Comparison of ENCODE assay signal across 24 mouse cellular contexts in the genomic region with DNA sequence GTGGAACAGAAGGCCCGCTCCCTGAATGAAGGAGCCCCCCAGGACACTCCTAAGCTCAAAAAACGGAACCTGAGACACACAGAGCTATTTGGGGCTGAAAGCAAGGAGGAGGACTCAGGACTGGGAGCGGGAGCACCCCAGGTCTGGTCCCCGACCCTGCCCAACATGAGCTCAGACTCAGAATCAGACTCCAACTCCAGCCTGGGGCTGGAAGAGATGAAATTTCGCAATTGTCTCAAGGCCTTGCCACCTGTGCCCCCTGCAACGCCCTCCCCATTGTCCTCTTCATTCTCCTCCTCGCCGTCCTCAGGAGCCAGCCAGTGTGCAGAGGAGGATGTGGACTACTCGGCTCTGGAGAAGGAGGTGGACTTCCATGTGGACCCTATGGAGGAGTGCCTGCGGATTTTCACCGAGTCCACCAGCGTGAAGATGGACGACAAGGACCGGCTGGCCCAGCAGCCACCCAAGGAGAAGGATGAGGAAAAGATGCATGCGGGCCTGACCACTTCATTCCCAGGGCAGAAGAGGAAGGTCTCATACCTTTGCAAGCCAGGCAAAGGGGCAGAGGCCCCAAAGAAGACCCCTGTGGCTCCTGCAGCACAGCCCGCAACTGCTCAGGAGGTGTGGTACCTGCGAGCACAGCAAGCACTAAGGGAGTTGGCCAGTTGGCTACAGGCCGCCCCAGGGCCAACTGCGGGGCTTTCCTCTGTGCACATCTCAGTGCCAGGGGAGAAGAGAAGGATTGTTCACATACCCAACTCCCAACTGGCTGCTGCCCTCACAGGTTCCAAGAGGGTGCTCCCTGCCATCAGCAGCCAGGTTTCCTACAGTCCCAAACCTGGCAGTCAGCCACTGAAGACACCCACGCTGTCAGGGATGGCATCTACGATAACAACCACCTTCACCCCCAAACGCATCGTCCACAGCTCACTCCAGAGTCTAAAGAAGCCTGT. TPM values are rescaled to one million over a fixed set of nuclear protein-coding genes. Genes with fewer than 3 reads are reported as not detected.
DNase-seq lines count a peak whose midpoint lies in the region; ATAC-seq and TF ChIP-seq lines count a peak whose summit lies in the region.
"Not testable (repeated sequence)": the region's sequence is repeated elsewhere in the genome, so short reads cannot be mapped to it uniquely, and the experiment has no call there.
"Had no signal": no experiment of that assay in that cellular context is flagged by ENCODE, and none has a peak within 500 bp of the region (broad histone marks: within the 10 kb centered on the region; RNA-seq: fewer than 3 reads in every experiment).

No protein-coding gene starts in this region.

- 65% methylated on average over 23 of the region's 23 CpGs for WGBS in liver, embryonic 14.5 days (ENCODE audit: insufficient replicate concordance)
- WGBS in midbrain, embryonic 10.5 days = 85% methylated on average over 23 of the region's 23 CpGs

- ATAC-seq in liver, embryonic 14.5 days (ENCODE audit: insufficient read depth) = 0 out of 2 replicates have a peak, but pooled peaks have one; percentile 8

- not testable (repeated sequence) for TF ChIP-seq EP300 in liver, embryonic 14.5 days (IDR thresholded peaks at IDR 0.05; ENCODE audit: low read depth)

- H3K4me1 ChIP-seq in liver, embryonic 14.5 days (replicated peaks; ENCODE audit: control insufficient read depth in 2 of 2, insufficient read depth in 2 of 2, low read length in 1 of 2); midbrain, embryonic 10.5 days: not testable (repeated sequence)

- H3K36me3 ChIP-seq in liver, embryonic 14.5 days (replicated peaks; ENCODE audit: control insufficient read depth, insufficient read depth, low read depth); midbrain, embryonic 10.5 days: not testable (repeated sequence)

- H3K27ac ChIP-seq in gastrocnemius, adult 2 months; liver, embryonic 14.5 days; midbrain, embryonic 10.5 days (replicated peaks): not testable (repeated sequence)

- intact Hi-C loops in gastrocnemius, adult 2 months (cut with DNase I) = not testable (repeated sequence)

- not testable (repeated sequence) for H3K9ac ChIP-seq in liver, embryonic 14.5 days (replicated peaks)

- DNase-seq in ZHBTc4 (ENCODE audit: low read depth, low spot score) = peak; percentile 10
- peak; percentile 19 for DNase-seq in gastrocnemius, adult 2 months
- peak; percentile 11 for DNase-seq in heart, postnatal 4 days
- DNase-seq in kidney, postnatal 14 days = peak; percentile 9
- not testable (repeated sequence) for DNase-seq in liver, embryonic 14.5 days (ENCODE audit: low read depth in 3 of 3, low spot score in 3 of 3)
- peak; percentile 13 for DNase-seq in midbrain, embryonic 10.5 days (ENCODE audit: low spot score)
- peak; percentile 2 for DNase-seq in skeletal muscle tissue, adult 2 months (ENCODE audit: low read depth, low spot score)
- DNase-seq in urinary bladder, adult 2 months (ENCODE audit: low spot score) = peak; percentile 29

- not testable (repeated sequence) for H3K9me3 ChIP-seq in liver, embryonic 14.5 days (ENCODE audit: control insufficient read depth, low read length)
- H3K9me3 ChIP-seq in midbrain, embryonic 10.5 days (replicated peaks) = peaks cover 16% of the 10 kb centered on the region

- not testable (repeated sequence) for H3K27me3 ChIP-seq in liver, embryonic 14.5 days (ENCODE audit: control insufficient read depth, insufficient read depth, low read length); midbrain, embryonic 10.5 days (ENCODE audit: low read depth, poor library complexity, severe bottlenecking)

- not testable (repeated sequence) for TF ChIP-seq CTCF in gastrocnemius, adult 2 months (IDR thresholded peaks at IDR 0.05); liver, embryonic 14.5 days (IDR thresholded peaks at IDR 0.05; ENCODE audit: low read depth)

- not testable (repeated sequence) for H3K4me3 ChIP-seq in gastrocnemius, adult 2 months; liver, embryonic 14.5 days (ENCODE audit: insufficient read depth in 1 of 2, low read depth in 2 of 2, low read length in 2 of 2); midbrain, embryonic 10.5 days

- H3K4me2 ChIP-seq in liver, embryonic 14.5 days (ENCODE audit: low read depth) = not testable (repeated sequence)

RNA-seq across cellular contexts. Expression of gene Gm2016, which starts 11.9 kb away (rescaled TPM):
- total RNA-seq in gastrocnemius, adult 2 months (2021) = not detected
- total RNA-seq in heart, postnatal 4 days (2021) = not detected
- polyA plus RNA-seq in liver, embryonic 14.5 days (2012; rRNA removed) = not detected in 2 replicates
- not detected in 2 replicates for polyA plus RNA-seq in liver, embryonic 14.5 days (2014; fragmentation: Nextera tagmentation; extraction: Ambion mirVana)
- polyA plus RNA-seq in midbrain, embryonic 10.5 days (2016; fragmentation: Nextera tagmentation; extraction: Ambion mirVana) = not detected in 2 replicates
- polyA plus RNA-seq in urinary bladder, adult 2 months (2012; rRNA removed) = not detected in 2 replicates
- total RNA-seq: adrenal gland, postnatal 36 days; gastrocnemius, adult 8-10 months; heart, adult 8-10 months; layer of hippocampus, adult 18-20 months; layer of hippocampus, postnatal 25 days; left cerebral cortex, postnatal 10 days had no signal
- polyA plus RNA-seq: forebrain, embryonic 12.5 days; heart, postnatal 0 days; hindbrain, embryonic 13.5 days; intestine, embryonic 15.5 days; limb, embryonic 14.5 days; lung, adult 2 months; macrophage; midbrain, embryonic 15.5 days; neural tube, embryonic 15.5 days had no signal

RNA-seq across cellular contexts. Expression of gene Gm2001, which starts 19.9 kb away (rescaled TPM):
- total RNA-seq in gastrocnemius, adult 2 months (2021) = not detected
- not detected for total RNA-seq in heart, postnatal 4 days (2021)
- polyA plus RNA-seq in liver, embryonic 14.5 days (2012; rRNA removed) = not detected in 2 replicates
- polyA plus RNA-seq in liver, embryonic 14.5 days (2014; fragmentation: Nextera tagmentation; extraction: Ambion mirVana) = not detected in 2 replicates
- not detected in 2 replicates for polyA plus RNA-seq in midbrain, embryonic 10.5 days (2016; fragmentation: Nextera tagmentation; extraction: Ambion mirVana)
- not detected in 2 replicates for polyA plus RNA-seq in urinary bladder, adult 2 months (2012; rRNA removed)
- total RNA-seq: adrenal gland, postnatal 36 days; gastrocnemius, adult 8-10 months; heart, adult 8-10 months; layer of hippocampus, adult 18-20 months; layer of hippocampus, postnatal 25 days; left cerebral cortex, postnatal 10 days had no signal
- polyA plus RNA-seq: forebrain, embryonic 12.5 days; heart, postnatal 0 days; hindbrain, embryonic 13.5 days; intestine, embryonic 15.5 days; limb, embryonic 14.5 days; lung, adult 2 months; macrophage; midbrain, embryonic 15.5 days; neural tube, embryonic 15.5 days had no signal

RNA-seq across cellular contexts. Expression of gene Gm2022, which starts 33.2 kb away (rescaled TPM):
- not detected for total RNA-seq in gastrocnemius, adult 2 months (2021)
- total RNA-seq in heart, postnatal 4 days (2021) = not detected
- not detected in 2 replicates for polyA plus RNA-seq in liver, embryonic 14.5 days (2012; rRNA removed)
- not detected in 2 replicates for polyA plus RNA-seq in liver, embryonic 14.5 days (2014; fragmentation: Nextera tagmentation; extraction: Ambion mirVana)
- not detected in 2 replicates for polyA plus RNA-seq in midbrain, embryonic 10.5 days (2016; fragmentation: Nextera tagmentation; extraction: Ambion mirVana)
- not detected in 2 replicates for polyA plus RNA-seq in urinary bladder, adult 2 months (2012; rRNA removed)
- total RNA-seq: adrenal gland, postnatal 36 days; gastrocnemius, adult 8-10 months; heart, adult 8-10 months; layer of hippocampus, adult 18-20 months; layer of hippocampus, postnatal 25 days; left cerebral cortex, postnatal 10 days had no signal
- polyA plus RNA-seq: forebrain, embryonic 12.5 days; heart, postnatal 0 days; hindbrain, embryonic 13.5 days; intestine, embryonic 15.5 days; limb, embryonic 14.5 days; lung, adult 2 months; macrophage; midbrain, embryonic 15.5 days; myocyte; neural tube, embryonic 15.5 days had no signal

RNA-seq across cellular contexts. Expression of gene BB287469, which starts 45.6 kb away (rescaled TPM):
- not detected for total RNA-seq in gastrocnemius, adult 2 months (2021)
- total RNA-seq in heart, postnatal 4 days (2021) = not detected
- not detected in 2 replicates for polyA plus RNA-seq in liver, embryonic 14.5 days (2012; rRNA removed)
- not detected in 2 replicates for polyA plus RNA-seq in liver, embryonic 14.5 days (2014; fragmentation: Nextera tagmentation; extraction: Ambion mirVana)
- not detected in 2 replicates for polyA plus RNA-seq in midbrain, embryonic 10.5 days (2016; fragmentation: Nextera tagmentation; extraction: Ambion mirVana)
- not detected in 2 replicates for polyA plus RNA-seq in urinary bladder, adult 2 months (2012; rRNA removed)
- total RNA-seq: adrenal gland, postnatal 36 days; gastrocnemius, adult 8-10 months; heart, adult 8-10 months; layer of hippocampus, adult 18-20 months; layer of hippocampus, postnatal 25 days; left cerebral cortex, postnatal 10 days had no signal
- polyA plus RNA-seq: forebrain, embryonic 12.5 days; heart, postnatal 0 days; hindbrain, embryonic 13.5 days; intestine, embryonic 15.5 days; limb, embryonic 14.5 days; lung, adult 2 months; macrophage; midbrain, embryonic 15.5 days; myocyte; neural tube, embryonic 15.5 days had no signal

RNA-seq across cellular contexts. Expression of gene Gm2035, which starts 57.6 kb away (rescaled TPM):
- not detected for total RNA-seq in gastrocnemius, adult 2 months (2021)
- total RNA-seq in heart, postnatal 4 days (2021) = not detected
- polyA plus RNA-seq in liver, embryonic 14.5 days (2012; rRNA removed) = not detected in 2 replicates
- not detected in 2 replicates for polyA plus RNA-seq in liver, embryonic 14.5 days (2014; fragmentation: Nextera tagmentation; extraction: Ambion mirVana)
- not detected in 2 replicates for polyA plus RNA-seq in midbrain, embryonic 10.5 days (2016; fragmentation: Nextera tagmentation; extraction: Ambion mirVana)
- not detected in 2 replicates for polyA plus RNA-seq in urinary bladder, adult 2 months (2012; rRNA removed)
- total RNA-seq: adrenal gland, postnatal 36 days; gastrocnemius, adult 8-10 months; heart, adult 8-10 months; layer of hippocampus, adult 18-20 months; layer of hippocampus, postnatal 25 days; left cerebral cortex, postnatal 10 days had no signal
- polyA plus RNA-seq: forebrain, embryonic 12.5 days; heart, postnatal 0 days; hindbrain, embryonic 13.5 days; intestine, embryonic 15.5 days; limb, embryonic 14.5 days; lung, adult 2 months; macrophage; midbrain, embryonic 15.5 days; myocyte; neural tube, embryonic 15.5 days had no signal
